Mouse (Mus musculus): ENCODE data around the gene Ptprr. TPM values are rescaled to one million over a fixed set of nuclear protein-coding genes. Genes with fewer than 3 reads are reported as not detected.

Ptprr gene
- polyA plus RNA-seq, 1 experiment = 0.04 TPM

DNA sequence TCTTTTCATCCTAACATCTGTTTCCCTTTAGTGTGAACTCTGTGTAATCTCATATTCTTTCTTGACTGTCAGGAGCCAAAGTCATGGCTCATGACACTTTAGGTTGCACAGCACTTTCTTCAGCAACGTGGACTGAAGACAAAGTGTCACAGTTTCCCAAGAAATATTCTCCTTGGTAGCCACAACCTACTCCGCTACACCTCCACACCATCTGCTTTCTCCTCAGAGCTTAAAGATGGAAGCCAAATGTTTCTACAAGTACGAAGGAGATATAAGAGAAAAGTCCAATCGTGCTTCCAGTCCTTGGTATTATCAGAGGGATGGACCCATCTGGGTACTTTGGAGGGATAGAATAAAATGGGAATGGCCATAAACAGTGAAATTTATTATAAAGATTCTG, 114.2 kb downstream of the Ptprr start:
- H3K27me3 ChIP-seq (ENCODE audit: control insufficient read depth, insufficient read depth, insufficient read length) = no peaks in the 10 kb centered on the region
- H3K36me3 ChIP-seq (ENCODE audit: control insufficient read depth, insufficient read depth) = no peaks in the 10 kb centered on the region
- no peaks in the 10 kb centered on the region for H3K79me3 ChIP-seq (ENCODE audit: low read depth)
- H3K4me3 ChIP-seq (ENCODE audit: insufficient read depth, poor library complexity, severe bottlenecking) = no peak overlapping the region
- TF ChIP-seq MAX (IDR thresholded peaks at IDR 0.05) (no peak), FOSL1 (IDR thresholded peaks at IDR 0.05; ENCODE audit: insufficient read depth, low read length, poor library complexity, severe bottlenecking) (no peak), CEBPB (IDR thresholded peaks at IDR 0.05; ENCODE audit: low read depth) (no peak), USF1 (IDR thresholded peaks at IDR 0.05; ENCODE audit: low read depth) (no peak), CTCF (IDR thresholded peaks at IDR 0.05; ENCODE audit: control insufficient read depth, insufficient read depth, insufficient read length) (no peak), MYOD1 (IDR thresholded peaks at IDR 0.05; ENCODE audit: control insufficient read depth, insufficient read length, low read depth) (no peak), MYOG (IDR thresholded peaks at IDR 0.05; ENCODE audit: control insufficient read depth, extremely low read depth, insufficient read length) (no peak)
- H3K79me2 ChIP-seq (ENCODE audit: control insufficient read depth, insufficient read depth) = no peaks in the 10 kb centered on the region
- no peak overlapping the region for H3ac ChIP-seq (ENCODE audit: control insufficient read depth, insufficient read length, low read depth)

GRCm38 (mm10) chr10:116135187-116135586, 117.2 kb downstream of the Ptprr start:
- H3ac ChIP-seq (ENCODE audit: control insufficient read depth, insufficient read length, low read depth) = no peak overlapping the region
- no peaks in the 10 kb centered on the region for H3K79me3 ChIP-seq (ENCODE audit: low read depth)
- H3K27me3 ChIP-seq (ENCODE audit: control insufficient read depth, insufficient read depth, insufficient read length) = no peaks in the 10 kb centered on the region
- H3K79me2 ChIP-seq (ENCODE audit: control insufficient read depth, insufficient read depth) = no peaks in the 10 kb centered on the region
- TF ChIP-seq CEBPB (IDR thresholded peaks at IDR 0.05; ENCODE audit: low read depth) = no peak
- no peak for TF ChIP-seq FOSL1 (IDR thresholded peaks at IDR 0.05; ENCODE audit: insufficient read depth, low read length, poor library complexity, severe bottlenecking)
- no peak for TF ChIP-seq MYOD1 (IDR thresholded peaks at IDR 0.05; ENCODE audit: control insufficient read depth, insufficient read length, low read depth)
- no peak for TF ChIP-seq MYOG (IDR thresholded peaks at IDR 0.05; ENCODE audit: control insufficient read depth, extremely low read depth, insufficient read length)
- no peak for TF ChIP-seq MAX (IDR thresholded peaks at IDR 0.05)
- TF ChIP-seq USF1 (IDR thresholded peaks at IDR 0.05; ENCODE audit: low read depth) = no peak
- TF ChIP-seq CTCF (IDR thresholded peaks at IDR 0.05; ENCODE audit: control insufficient read depth, insufficient read depth, insufficient read length) = no peak
- no peaks in the 10 kb centered on the region for H3K36me3 ChIP-seq (ENCODE audit: control insufficient read depth, insufficient read depth)
- no peak overlapping the region for H3K4me3 ChIP-seq (ENCODE audit: insufficient read depth, poor library complexity, severe bottlenecking)

DNA sequence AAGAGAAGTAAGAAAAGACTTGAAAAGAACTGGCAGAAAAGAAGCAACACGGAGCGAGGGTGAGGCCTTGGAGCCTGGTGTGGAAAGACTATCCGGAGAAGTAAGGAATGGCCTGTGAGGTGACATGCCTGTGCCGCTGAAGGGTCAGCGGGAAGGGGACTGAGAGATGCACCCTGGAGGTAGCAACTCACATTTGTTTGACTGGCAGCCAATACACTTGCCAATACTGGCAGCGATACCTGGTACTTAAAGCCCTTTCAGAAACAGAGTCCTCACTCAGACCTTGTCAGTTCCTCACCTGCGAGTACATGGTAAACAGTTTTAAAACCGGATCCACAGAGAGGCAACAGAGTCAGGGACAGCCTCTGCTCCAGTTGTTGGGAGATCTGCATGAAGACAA, 122.2 kb downstream of the Ptprr start:
- Histone ChIP-seq H3K36me3 (ENCODE audit: control insufficient read depth, insufficient read depth) (no peaks in the 10 kb centered on the region), H3K79me2 (ENCODE audit: control insufficient read depth, insufficient read depth) (no peaks in the 10 kb centered on the region), H3ac (ENCODE audit: control insufficient read depth, insufficient read length, low read depth) (no peak overlapping the region), H3K27me3 (ENCODE audit: control insufficient read depth, insufficient read depth, insufficient read length) (no peaks in the 10 kb centered on the region), H3K79me3 (ENCODE audit: low read depth) (no peaks in the 10 kb centered on the region), H3K4me3 (ENCODE audit: insufficient read depth, poor library complexity, severe bottlenecking) (no peak overlapping the region)
- TF ChIP-seq USF1 (IDR thresholded peaks at IDR 0.05; ENCODE audit: low read depth) = no peak
- TF ChIP-seq MAX (IDR thresholded peaks at IDR 0.05) = no peak
- no peak for TF ChIP-seq FOSL1 (IDR thresholded peaks at IDR 0.05; ENCODE audit: insufficient read depth, low read length, poor library complexity, severe bottlenecking)
- TF ChIP-seq MYOD1 (IDR thresholded peaks at IDR 0.05; ENCODE audit: control insufficient read depth, insufficient read length, low read depth) = no peak
- no peak for TF ChIP-seq CEBPB (IDR thresholded peaks at IDR 0.05; ENCODE audit: low read depth)
- TF ChIP-seq MYOG (IDR thresholded peaks at IDR 0.05; ENCODE audit: control insufficient read depth, extremely low read depth, insufficient read length) = no peak
- no peak for TF ChIP-seq CTCF (IDR thresholded peaks at IDR 0.05; ENCODE audit: control insufficient read depth, insufficient read depth, insufficient read length)

DNA sequence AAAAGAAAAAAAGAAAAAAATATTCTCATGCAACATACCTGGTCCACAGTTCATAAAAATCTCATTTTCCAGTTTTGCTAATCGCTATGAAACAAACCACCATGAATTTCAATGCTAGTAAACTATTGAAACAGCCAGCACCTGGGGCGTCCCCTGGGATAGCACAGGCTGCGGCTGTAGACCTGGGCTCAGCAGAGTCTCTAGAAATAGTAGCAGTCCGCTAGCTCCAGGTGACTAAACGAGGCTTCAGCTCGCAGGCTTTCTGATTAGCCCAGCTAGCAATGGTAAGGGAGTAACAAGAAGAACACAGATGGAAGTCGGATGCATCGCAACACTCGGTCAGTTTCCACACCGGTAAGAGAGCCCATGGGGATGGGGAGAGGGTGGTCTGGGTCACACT, 125.7 kb downstream of the Ptprr start:
- H3K36me3 ChIP-seq (ENCODE audit: control insufficient read depth, insufficient read depth) = no peaks in the 10 kb centered on the region
- H3ac ChIP-seq (ENCODE audit: control insufficient read depth, insufficient read length, low read depth) = no peak overlapping the region
- H3K79me2 ChIP-seq (ENCODE audit: control insufficient read depth, insufficient read depth) = no peaks in the 10 kb centered on the region
- no peaks in the 10 kb centered on the region for H3K27me3 ChIP-seq (ENCODE audit: control insufficient read depth, insufficient read depth, insufficient read length)
- H3K4me3 ChIP-seq (ENCODE audit: insufficient read depth, poor library complexity, severe bottlenecking) = no peak overlapping the region
- TF ChIP-seq CEBPB (IDR thresholded peaks at IDR 0.05; ENCODE audit: low read depth) = no peak
- TF ChIP-seq CTCF (IDR thresholded peaks at IDR 0.05; ENCODE audit: control insufficient read depth, insufficient read depth, insufficient read length) = no peak
- TF ChIP-seq MAX (IDR thresholded peaks at IDR 0.05) = no peak
- TF ChIP-seq USF1 (IDR thresholded peaks at IDR 0.05; ENCODE audit: low read depth) = no peak
- H3K79me3 ChIP-seq (ENCODE audit: low read depth) = no peaks in the 10 kb centered on the region

GRCm38 (mm10) chr10:116146091-116146490, 128.1 kb downstream of the Ptprr start:
- Histone ChIP-seq H3K79me2 (ENCODE audit: control insufficient read depth, insufficient read depth) (no peaks in the 10 kb centered on the region), H3K27me3 (ENCODE audit: control insufficient read depth, insufficient read depth, insufficient read length) (no peaks in the 10 kb centered on the region), H3K79me3 (ENCODE audit: low read depth) (no peaks in the 10 kb centered on the region), H3K4me3 (ENCODE audit: insufficient read depth, poor library complexity, severe bottlenecking) (no peak overlapping the region), H3ac (ENCODE audit: control insufficient read depth, insufficient read length, low read depth) (no peak overlapping the region), H3K36me3 (ENCODE audit: control insufficient read depth, insufficient read depth) (no peaks in the 10 kb centered on the region)
- TF ChIP-seq MAX (IDR thresholded peaks at IDR 0.05) = no peak
- no peak for TF ChIP-seq CTCF (IDR thresholded peaks at IDR 0.05; ENCODE audit: control insufficient read depth, insufficient read depth, insufficient read length)
- TF ChIP-seq CEBPB (IDR thresholded peaks at IDR 0.05; ENCODE audit: low read depth) = no peak
- TF ChIP-seq FOSL1 (IDR thresholded peaks at IDR 0.05; ENCODE audit: insufficient read depth, low read length, poor library complexity, severe bottlenecking) = no peak
- TF ChIP-seq MYOD1 (IDR thresholded peaks at IDR 0.05; ENCODE audit: control insufficient read depth, insufficient read length, low read depth) = no peak
- no peak for TF ChIP-seq MYOG (IDR thresholded peaks at IDR 0.05; ENCODE audit: control insufficient read depth, extremely low read depth, insufficient read length)
- TF ChIP-seq USF1 (IDR thresholded peaks at IDR 0.05; ENCODE audit: low read depth) = no peak

DNA sequence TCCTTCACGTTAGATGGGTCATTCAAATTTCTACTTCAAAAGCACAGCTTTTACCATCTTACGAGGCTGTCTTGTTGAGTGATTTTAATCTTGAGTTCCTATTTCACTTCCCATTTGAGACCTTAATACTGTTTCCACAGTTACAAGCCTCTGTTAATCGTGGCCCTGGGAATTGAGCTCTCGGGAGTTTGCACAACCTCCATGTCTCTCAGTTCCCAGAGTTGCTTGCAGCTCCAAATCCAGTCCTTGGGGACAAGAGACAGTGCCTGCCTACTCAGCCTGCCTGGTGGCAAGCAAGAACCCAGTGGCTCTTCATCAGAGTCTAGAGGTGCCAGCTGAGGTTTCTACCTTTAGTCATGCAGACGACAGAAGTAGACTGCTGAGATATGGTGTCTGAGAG, 136.7 kb downstream of the Ptprr start:
- Histone ChIP-seq H3K4me3 (ENCODE audit: insufficient read depth, poor library complexity, severe bottlenecking) (no peak overlapping the region), H3K36me3 (ENCODE audit: control insufficient read depth, insufficient read depth) (no peaks in the 10 kb centered on the region), H3ac (ENCODE audit: control insufficient read depth, insufficient read length, low read depth) (no peak overlapping the region), H3K79me3 (ENCODE audit: low read depth) (no peaks in the 10 kb centered on the region), H3K79me2 (ENCODE audit: control insufficient read depth, insufficient read depth) (no peaks in the 10 kb centered on the region), H3K27me3 (ENCODE audit: control insufficient read depth, insufficient read depth, insufficient read length) (no peaks in the 10 kb centered on the region)
- TF ChIP-seq MAX (IDR thresholded peaks at IDR 0.05) (no peak), MYOG (IDR thresholded peaks at IDR 0.05; ENCODE audit: control insufficient read depth, extremely low read depth, insufficient read length) (no peak), CEBPB (IDR thresholded peaks at IDR 0.05; ENCODE audit: low read depth) (no peak), FOSL1 (IDR thresholded peaks at IDR 0.05; ENCODE audit: insufficient read depth, low read length, poor library complexity, severe bottlenecking) (no peak), CTCF (IDR thresholded peaks at IDR 0.05; ENCODE audit: control insufficient read depth, insufficient read depth, insufficient read length) (no peak)
